Mouse (Mus musculus) retina, embryonic 14.5 days (tissue): ENCODE data around the gene Daxx.
"Not testable (repeated sequence)": the region's sequence is repeated elsewhere in the genome, so short reads cannot be mapped to it uniquely, and the experiment has no call there.

Source experiments
- DNase-seq: peaks from one replicate; pipeline ENCODE4 v3.0.0-alpha.2; 2015; ENCODE audit warnings: low spot score

The Daxx gene

GRCm38 (mm10) chr17:33902491-33902890, 6.7 kb upstream of the Daxx start:
- DNase-seq, result no peak

GRCm38 (mm10) chr17:33903911-33904651, 5.1 kb upstream of the Daxx start:
- not testable (repeated sequence) for DNase-seq

DNA sequence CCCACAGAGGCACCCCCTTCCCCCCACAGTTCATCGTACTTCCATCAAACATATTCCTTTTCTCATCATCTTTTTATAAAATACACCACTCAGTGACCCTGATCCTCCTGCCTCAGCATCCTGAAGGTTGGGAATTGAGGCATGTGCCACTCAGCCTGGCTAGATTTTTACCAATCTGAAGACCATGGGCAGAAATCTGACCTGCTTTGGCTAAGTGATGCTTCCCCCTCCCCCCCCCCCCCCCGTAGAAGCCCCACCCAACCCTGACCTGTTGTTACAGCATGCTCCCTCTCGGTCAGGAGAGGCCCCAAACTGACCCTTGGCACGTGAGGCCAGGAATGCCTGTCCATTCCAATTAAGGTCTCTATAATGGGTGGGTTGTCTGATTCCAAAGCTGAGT, 4.4 kb upstream of the Daxx start, which contains the start of gene Platr17:
TSS of gene Platr17 (plus strand) at position 301 of the 400 bp plus-strand sequence.
- DNase-seq, result not testable (repeated sequence)

GRCm38 (mm10) chr17:33908331-33909076, 710 bp upstream of the Daxx start:
- DNase-seq, result peak; percentile 36

GRCm38 (mm10) chr17:33909869-33910250, 646 bp downstream of the Daxx start:
- no peak for DNase-seq

GRCm38 (mm10) chr17:33910346-33911051, 1.3 kb downstream of the Daxx start:
- no peak for DNase-seq

DNA sequence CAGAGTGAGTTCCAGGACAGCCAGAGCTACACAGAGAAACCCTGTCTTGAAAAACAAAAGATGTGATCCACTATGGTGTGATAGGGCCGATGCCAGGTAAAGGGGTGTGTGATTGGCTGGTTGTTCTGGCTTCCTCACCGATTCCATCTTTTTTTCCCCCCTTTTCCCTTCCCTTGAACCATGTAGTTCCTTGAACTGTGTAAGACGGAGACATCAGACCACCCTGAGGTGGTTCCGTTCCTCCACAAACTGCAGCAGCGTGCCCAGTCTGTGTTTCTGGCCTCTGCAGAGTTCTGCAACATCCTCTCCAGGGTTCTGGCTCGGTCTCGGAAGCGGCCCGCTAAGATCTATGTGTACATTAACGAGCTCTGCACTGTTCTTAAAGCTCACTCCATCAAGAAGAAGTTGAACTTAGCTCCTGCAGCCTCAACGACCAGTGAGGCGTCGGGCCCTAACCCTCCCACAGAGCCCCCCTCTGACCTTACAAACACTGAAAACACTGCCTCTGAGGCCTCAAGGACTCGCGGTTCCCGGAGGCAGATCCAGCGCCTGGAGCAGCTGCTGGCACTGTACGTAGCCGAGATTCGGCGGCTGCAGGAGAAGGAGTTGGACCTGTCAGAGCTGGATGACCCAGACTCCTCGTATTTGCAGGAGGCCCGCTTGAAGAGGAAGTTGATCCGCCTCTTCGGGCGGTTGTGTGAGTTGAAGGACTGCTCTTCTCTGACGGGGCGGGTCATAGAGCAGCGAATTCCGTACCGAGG, 2.0 kb downstream of the Daxx start:
- DNase-seq, result no peak

- DNase-seq, result no peak
These were observed 2.7 kb downstream of the Daxx start for GRCm38 (mm10) chr17:33911813-33912414.

- no peak for DNase-seq
These were observed 4.0 kb downstream of the Daxx start for GRCm38 (mm10) chr17:33913264-33913663.

DNA sequence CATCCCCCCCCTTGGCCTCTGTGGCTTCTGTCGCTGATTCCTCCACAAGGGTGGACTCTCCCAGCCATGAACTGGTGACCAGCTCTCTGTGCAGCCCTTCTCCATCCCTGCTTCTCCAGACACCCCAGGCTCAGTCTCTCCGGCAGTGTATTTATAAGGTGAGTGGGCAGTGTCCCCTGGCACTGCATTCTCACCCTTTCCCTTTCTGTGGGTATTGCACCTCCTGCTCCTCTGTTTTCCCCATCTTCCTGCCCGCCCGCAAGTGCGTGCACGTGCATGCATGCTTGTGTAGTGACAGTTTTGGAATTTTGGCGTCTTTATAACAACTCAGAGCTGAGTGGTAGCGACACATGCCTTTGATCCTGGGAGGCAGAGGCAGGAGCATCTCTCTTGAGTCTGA, 4.7 kb downstream of the Daxx start:
- DNase-seq, result no peak

GRCm38 (mm10) chr17:33914969-33915391, 5.8 kb downstream of the Daxx start:
- DNase-seq, result no peak

- DNase-seq, result peak; percentile 98
These were observed 6.5 kb downstream of the Daxx start, which contains the start of the genes Tapbp and Zbtb22 for GRCm38 (mm10) chr17:33915671-33916250. Tapbp (plus strand) TSS chr17:33915899. Zbtb22 (plus strand) TSS chr17:33915904.

GRCm38 (mm10) chr17:33916294-33916693, 7.1 kb downstream of the Daxx start:
- peak; percentile 77 for DNase-seq

- DNase-seq, result no peak
These were observed 7.8 kb downstream of the Daxx start for GRCm38 (mm10) chr17:33916847-33917655.

DNA sequence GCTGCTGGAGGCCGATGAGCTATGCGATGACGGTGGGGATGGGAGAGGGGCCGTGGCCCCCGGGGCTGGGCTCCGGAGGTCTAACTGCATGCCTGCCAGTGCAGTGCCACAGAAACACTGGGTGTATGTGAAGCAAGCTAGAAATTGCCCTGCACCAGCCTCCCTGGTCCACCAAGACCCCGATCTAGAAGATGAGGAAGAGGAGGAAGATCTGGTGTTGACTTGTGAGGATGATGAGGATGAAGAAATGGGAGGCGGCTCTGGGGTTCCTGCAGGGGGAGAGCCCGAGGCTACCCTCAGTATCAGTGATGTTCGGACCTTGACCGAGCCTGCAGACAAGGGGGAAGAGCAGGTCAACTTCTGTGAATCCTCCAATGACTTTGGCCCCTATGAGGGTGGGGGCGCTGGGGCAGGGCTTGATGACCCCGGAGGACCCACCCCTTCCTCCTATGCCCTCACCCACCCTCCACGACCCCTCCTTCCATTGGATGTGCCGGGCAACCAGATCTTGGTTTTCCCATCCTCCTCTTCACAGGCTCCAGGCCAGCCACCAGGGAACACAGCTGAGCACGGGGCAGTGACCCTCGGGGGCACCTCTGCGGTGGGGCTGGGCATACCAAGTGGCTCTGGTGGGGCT, 8.6 kb downstream of the Daxx start:
- no peak for DNase-seq

GRCm38 (mm10) chr17:33918293-33919203, 9.3 kb downstream of the Daxx start:
- no peak for DNase-seq

GRCm38 (mm10) chr17:33919351-33920281, 10.4 kb downstream of the Daxx start:
- DNase-seq, result peak; percentile 39
